In genomic region chr1:90000981-90001380, GRCm38 (mm10) we compare ENCODE assay signal across 26 mouse cellular contexts. TPM values are rescaled to one million over a fixed set of nuclear protein-coding genes. Genes with fewer than 3 reads are reported as not detected.
"Had no signal": no experiment of that assay in that cellular context is flagged by ENCODE, and none has a peak within 500 bp of the region (broad histone marks: within the 10 kb centered on the region; RNA-seq: fewer than 3 reads in every experiment).

No protein-coding gene starts in this region.

- H3K9ac ChIP-seq: limb, embryonic 12.5 days; limb, embryonic 15.5 days; liver, embryonic 14.5 days; liver, postnatal 0 days; lung, embryonic 14.5 days; midbrain, embryonic 12.5 days; midbrain, embryonic 15.5 days; neural tube, embryonic 12.5 days; neural tube, embryonic 15.5 days had no signal

- DNase-seq: kidney, adult 9 months; kidney, postnatal 14 days; kidney, postnatal 4 days; left cerebral cortex, postnatal 4 days; liver, postnatal 0 days; lung, embryonic 14.5 days; right cerebral cortex, adult 18-20 months; right cerebral cortex, postnatal 14 days; right cerebral cortex, postnatal 4 days; thymus, adult 2 months; thymus, postnatal 14 days; thymus, postnatal 4 days had no signal

- H3K4me1 ChIP-seq: limb, embryonic 15.5 days; midbrain, embryonic 12.5 days; midbrain, embryonic 15.5 days; neural tube, embryonic 15.5 days had no signal

- H3K27ac ChIP-seq: limb, embryonic 12.5 days; limb, embryonic 15.5 days; liver, embryonic 14.5 days; macrophage; midbrain, embryonic 12.5 days; midbrain, embryonic 15.5 days; neural tube, embryonic 12.5 days; neural tube, embryonic 15.5 days; stomach, postnatal 0 days had no signal

- H3K27me3 ChIP-seq: midbrain, embryonic 15.5 days; neural tube, embryonic 12.5 days; neural tube, embryonic 15.5 days had no signal

- H3K36me3 ChIP-seq: limb, embryonic 12.5 days; limb, embryonic 15.5 days; midbrain, embryonic 12.5 days; midbrain, embryonic 15.5 days; neural tube, embryonic 12.5 days; neural tube, embryonic 15.5 days had no signal

- H3K4me3 ChIP-seq: limb, embryonic 12.5 days; limb, embryonic 15.5 days; midbrain, embryonic 12.5 days; midbrain, embryonic 15.5 days; neural tube, embryonic 12.5 days; neural tube, embryonic 15.5 days had no signal

RNA-seq across cellular contexts. Expression of gene Asb18, which starts 13.5 kb away (rescaled TPM):
- total RNA-seq: megakaryocyte, adult 5-6 weeks had no signal
- polyA plus RNA-seq: kidney, embryonic 16.5 days; liver, embryonic 11.5 days; liver, embryonic 14.5 days; liver, postnatal 0 days; lung, embryonic 14.5 days; lung, postnatal 0 days; macrophage; stomach, embryonic 14.5 days; stomach, postnatal 0 days had no signal
